Mouse (Mus musculus): ENCODE results near the gene Sgms1.

- TF ChIP-seq GATA1 (IDR thresholded peaks at IDR 0.05; ENCODE audit: borderline replicate concordance, low read length): no peak
- TF ChIP-seq FLI1 (IDR thresholded peaks at IDR 0.05; ENCODE audit: low read length): no peak
Measured at GRCm38 (mm10) chr19:32171981-32172380, 217.5 kb downstream of the Sgms1 start.
